Mouse (Mus musculus) megakaryocyte, embryonic 14.5 days (primary cell): Measurements from ENCODE around the gene P3h3.

ENCODE experiments used
- FLI1 ChIP-seq: IDR thresholded peaks from 2 replicates; pipeline ENCODE4 v1.6.1; 2012; ENCODE audit warnings: low read length, inconsistent platforms, mixed read lengths
- GATA1 ChIP-seq: IDR thresholded peaks from 3 replicates; pipeline ENCODE4 v1.6.1; 2012; ENCODE audit warnings: mixed read lengths, low read length, inconsistent platforms, borderline replicate concordance

DNA sequence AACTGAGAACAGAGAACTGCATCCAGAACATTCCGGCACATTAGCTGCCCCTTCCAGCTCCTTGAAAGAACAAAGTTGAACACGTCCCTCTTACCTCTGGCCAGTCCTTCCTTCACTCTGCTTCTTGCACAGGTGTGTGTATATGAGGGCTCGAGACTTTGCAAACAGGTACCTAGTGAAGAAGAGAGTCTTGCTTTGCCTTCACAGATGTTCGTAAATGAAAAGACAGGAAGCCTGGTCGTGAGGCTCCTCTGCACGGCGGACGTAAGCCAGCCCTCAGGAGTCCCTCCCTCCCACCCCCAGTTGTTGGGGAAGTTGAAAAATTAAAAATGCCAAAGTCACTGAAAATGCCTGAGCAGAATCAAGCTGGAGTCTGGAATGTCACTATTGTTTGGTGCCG lies 30.4 kb upstream of the P3h3 start, which contains the start of gene Cd4:
- no peak for TF ChIP-seq FLI1
- TF ChIP-seq GATA1, result no peak
